Mouse (Mus musculus): ENCODE data around the gene Coq8b.

Coq8b gene

GRCm38 (mm10) chr7:27244088-27244487 is 11.3 kb downstream of the Coq8b start:
- POLR2A ChIA-PET: interaction anchor here in 3 of 4 experiments (0.9 to 5.5 kb wide), 9 partner anchors 11 to 47 kb away, joined by 3 to 34 read pairs (median 5); partner anchors contain the start of genes Coq8b (in 2 of the 3), BC024978 (in 1 of the 3), Numbl (in 1 of the 3) and Snrpa (in 1 of the 3)
- CTCF ChIA-PET: interaction anchor here in 3 of 4 experiments (0.6 to 4.3 kb wide), 16 partner anchors 8 to 463 kb away, joined by 3 to 42 read pairs (median 6); partner anchors contain the start of genes Coq8b (in 2 of the 3), Numbl (in 1 of the 3) and Rab4b (in 1 of the 3)

GRCm38 (mm10) chr7:27249146-27249545 is 16.3 kb downstream of the Coq8b start:
- POLR2A ChIA-PET: interaction anchor here in 2 of 4 experiments (0.6 to 2.4 kb wide), 8 partner anchors 9 to 36 kb away, joined by 3 to 10 read pairs (median 4); partner anchors contain the start of genes Numbl (in 2 of the 2) and Coq8b (in 1 of the 2)

GRCm38 (mm10) chr7:27249928-27250327 is 17.1 kb downstream of the Coq8b start:
- ChIA-PET CTCF (interaction anchor here in 3 of 4 experiments (0.6 to 1.7 kb wide), 12 partner anchors 17 to 60 kb away, joined by 3 to 8 read pairs (median 3); partner anchors contain the start of gene Coq8b (in 1 of the 3)), POLR2A (interaction anchor here in 3 of 4 experiments (1.2 to 2.4 kb wide), 8 partner anchors 8 to 35 kb away, joined by 3 to 10 read pairs (median 6); partner anchors contain the start of genes Coq8b (in 2 of the 3) and Numbl (in 2 of the 3))

More at GRCm38 (mm10) chr7:27249146-27249545, 16.3 kb downstream of the Coq8b start:
- CTCF ChIA-PET: interaction anchor here in 3 of 4 experiments (0.6 to 4.2 kb wide), 9 partner anchors 19 to 483 kb away, joined by 3 to 31 read pairs (median 4); no protein-coding TSS in a partner anchor

GRCm38 (mm10) chr7:27251946-27252345 is 19.1 kb downstream of the Coq8b start:
- POLR2A ChIA-PET: interaction anchor here in 3 of 4 experiments (0.5 to 1.9 kb wide), 8 partner anchors 17 to 92 kb away, joined by 3 to 6 read pairs (median 3); partner anchors contain the start of genes Snrpa (in 2 of the 3), BC024978 (in 1 of the 3) and Itpkc (in 1 of the 3)
- CTCF ChIA-PET: interaction anchor here in 2 of 4 experiments (0.8 to 8.9 kb wide), 7 partner anchors 8 to 34 kb away, joined by 3 to 85 read pairs (median 5); partner anchors contain the start of gene Coq8b (in 1 of the 2)

- ChIA-PET CTCF (interaction anchor here (0.6 to 8.9 kb wide), 36 partner anchors 9 to 1089 kb away, joined by 3 to 85 read pairs (median 4); partner anchors contain the start of genes Coq8b (in 1 of the 4) and Rab4b (in 1 of the 4)), POLR2A (interaction anchor here in 3 of 4 experiments (0.7 to 6.8 kb wide), 34 partner anchors 12 to 252 kb away, joined by 3 to 66 read pairs (median 4); partner anchors contain the start of genes Coq8b (in 3 of the 3), BC024978 (in 2 of the 3), Egln2 (in 2 of the 3) and Snrpa (in 2 of the 3))
Measured at GRCm38 (mm10) chr7:27255721-27256120, 22.9 kb downstream of the Coq8b start.

DNA sequence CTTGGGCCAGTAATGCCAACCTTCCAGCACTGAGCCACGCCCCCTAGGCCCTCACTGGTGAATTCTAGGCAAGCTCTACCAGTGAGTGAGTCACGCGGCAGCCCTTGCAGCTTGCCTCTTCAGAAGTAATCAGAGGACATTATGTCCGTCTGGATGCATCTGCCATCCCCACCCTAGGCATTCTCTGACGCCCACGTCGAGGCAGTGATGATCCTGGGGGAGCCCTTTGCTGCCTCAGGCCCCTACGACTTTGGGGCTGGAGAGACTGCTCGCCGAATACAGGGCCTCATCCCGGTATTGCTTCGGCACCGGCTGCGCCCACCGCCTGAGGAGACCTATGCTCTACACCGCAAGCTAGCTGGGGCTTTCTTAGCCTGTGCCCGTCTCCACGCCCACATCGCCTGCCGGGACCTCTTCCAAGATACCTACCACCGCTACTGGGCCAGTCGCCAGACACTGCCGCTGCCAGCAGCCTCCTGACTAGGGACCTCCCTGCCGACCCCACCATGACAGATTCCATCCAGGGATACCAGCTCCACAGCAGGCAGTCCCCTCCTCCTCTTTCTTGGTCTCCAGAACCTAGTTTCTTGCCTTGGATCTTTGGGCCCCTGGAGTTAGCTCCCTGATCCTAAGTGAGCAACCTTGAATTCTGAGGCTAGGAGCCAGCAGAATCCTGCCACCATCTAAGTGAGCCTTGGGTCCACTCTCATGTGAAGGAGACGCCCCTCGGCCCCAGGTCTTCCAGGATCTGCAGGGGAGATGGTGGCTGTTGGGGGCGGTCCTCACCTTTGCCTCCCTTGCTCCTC is 24.4 kb downstream of the Coq8b start:
- POLR2A ChIA-PET: interaction anchor here (0.5 to 6.8 kb wide), 84 partner anchors 8 to 1898 kb away, joined by 3 to 66 read pairs (median 4); partner anchors contain the start of genes BC024978 (in 3 of the 4), Coq8b (in 3 of the 4), Snrpa (in 3 of the 4) and Egln2 (in 2 of the 4)
- CTCF ChIA-PET: interaction anchor here (0.5 to 8.9 kb wide), 36 partner anchors 10 to 1606 kb away, joined by 3 to 85 read pairs (median 4); partner anchors contain the start of genes Coq8b (in 3 of the 4), Rab4b (in 2 of the 4) and Sertad1 (in 1 of the 4)

DNA sequence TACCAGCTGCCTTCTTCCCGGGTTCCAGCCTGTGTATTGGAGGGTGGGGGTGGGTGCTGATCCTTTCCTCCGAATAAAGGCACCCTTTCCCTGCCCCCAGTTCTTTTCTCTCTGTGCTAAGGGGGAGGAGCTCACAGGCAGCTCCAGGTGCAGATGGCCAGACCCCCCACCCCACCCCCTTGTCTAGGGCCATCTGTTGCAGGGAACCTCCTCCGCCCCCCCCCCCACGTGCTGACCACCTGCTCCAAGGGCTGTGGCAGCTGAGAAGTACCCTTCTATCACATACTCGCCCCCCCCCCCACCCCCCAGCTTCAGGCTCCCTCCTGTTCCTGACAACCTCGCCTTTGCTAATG is 25.0 kb downstream of the Coq8b start:
- POLR2A ChIA-PET: interaction anchor here (0.6 to 6.8 kb wide), 74 partner anchors 9 to 1897 kb away, joined by 3 to 66 read pairs (median 5); partner anchors contain the start of genes BC024978 (in 3 of the 4), Coq8b (in 3 of the 4), Snrpa (in 3 of the 4) and Egln2 (in 2 of the 4)
- CTCF ChIA-PET: interaction anchor here in 3 of 4 experiments (0.5 to 8.9 kb wide), 25 partner anchors 11 to 1607 kb away, joined by 3 to 85 read pairs (median 6); partner anchors contain the start of genes Coq8b (in 2 of the 3), Rab4b (in 2 of the 3) and Sertad1 (in 1 of the 3)

GRCm38 (mm10) chr7:27258205-27258899 is 25.5 kb downstream of the Coq8b start, which contains the start of gene Numbl:
Numbl (plus strand) TSS chr7:27258433.
- CTCF ChIA-PET: interaction anchor here in 3 of 4 experiments (0.5 to 8.9 kb wide), 24 partner anchors 11 to 1608 kb away, joined by 3 to 85 read pairs (median 6); partner anchors contain the start of genes Rab4b (in 2 of the 3) and Coq8b (in 1 of the 3)
- POLR2A ChIA-PET: interaction anchor here (0.5 to 6.8 kb wide), 74 partner anchors 9 to 1118 kb away, joined by 3 to 66 read pairs (median 4); partner anchors contain the start of genes BC024978 (in 3 of the 4), Coq8b (in 3 of the 4), Snrpa (in 3 of the 4) and Egln2 (in 2 of the 4)

- CTCF ChIA-PET: interaction anchor here (0.5 to 8.9 kb wide), 14 partner anchors 11 to 473 kb away, joined by 3 to 85 read pairs (median 4); partner anchors contain the start of genes Coq8b (in 1 of the 4) and Rab4b (in 1 of the 4)
- POLR2A ChIA-PET: interaction anchor here (0.5 to 6.8 kb wide), 39 partner anchors 8 to 174 kb away, joined by 3 to 66 read pairs (median 4); partner anchors contain the start of genes BC024978 (in 2 of the 4), Coq8b (in 2 of the 4), Shkbp1 (in 2 of the 4) and Snrpa (in 2 of the 4)
Measured at GRCm38 (mm10) chr7:27259271-27259721, 26.5 kb downstream of the Coq8b start.

GRCm38 (mm10) chr7:27259771-27260170 is 26.9 kb downstream of the Coq8b start:
- ChIA-PET CTCF (interaction anchor here (0.6 to 8.9 kb wide), 8 partner anchors 10 to 473 kb away, joined by 3 to 85 read pairs (median 4); no protein-coding TSS in a partner anchor), POLR2A (interaction anchor here (1.0 to 6.8 kb wide), 18 partner anchors 7 to 138 kb away, joined by 3 to 66 read pairs (median 3); partner anchors contain the start of gene Coq8b (in 1 of the 4))

GRCm38 (mm10) chr7:27260856-27261255 is 28.0 kb downstream of the Coq8b start:
- ChIA-PET POLR2A (interaction anchor here in 1 of 4 experiments (2.2 to 6.8 kb wide), 2 partner anchors 24 to 28 kb away, joined by 5 to 46 read pairs; partner anchors contain the start of gene Coq8b), CTCF (no interaction called here)

GRCm38 (mm10) chr7:27261888-27262287 is 29.1 kb downstream of the Coq8b start:
- POLR2A ChIA-PET: interaction anchor here in 2 of 4 experiments (0.8 to 2.2 kb wide), 4 partner anchors 9 to 29 kb away, joined by 3 to 7 read pairs (median 4); partner anchors contain the start of gene Coq8b (in 2 of the 2)
- CTCF ChIA-PET: interaction anchor here in 1 of 4 experiments (0.7 kb wide), 1 partner anchor 10 kb away, joined by 3 read pairs; no protein-coding TSS in a partner anchor

- POLR2A ChIA-PET: interaction anchor here in 2 of 4 experiments (1.0 to 6.9 kb wide), 11 partner anchors 8 to 208 kb away, joined by 3 to 66 read pairs (median 4); partner anchors contain the start of genes BC024978 (in 1 of the 2), Itpkc (in 1 of the 2), Numbl (in 1 of the 2) and Snrpa (in 1 of the 2)
- CTCF ChIA-PET: interaction anchor here (0.6 to 2.8 kb wide), 9 partner anchors 9 to 133 kb away, joined by 3 to 9 read pairs (median 5); no protein-coding TSS in a partner anchor
Measured at GRCm38 (mm10) chr7:27264761-27265160, 31.9 kb downstream of the Coq8b start.

DNA sequence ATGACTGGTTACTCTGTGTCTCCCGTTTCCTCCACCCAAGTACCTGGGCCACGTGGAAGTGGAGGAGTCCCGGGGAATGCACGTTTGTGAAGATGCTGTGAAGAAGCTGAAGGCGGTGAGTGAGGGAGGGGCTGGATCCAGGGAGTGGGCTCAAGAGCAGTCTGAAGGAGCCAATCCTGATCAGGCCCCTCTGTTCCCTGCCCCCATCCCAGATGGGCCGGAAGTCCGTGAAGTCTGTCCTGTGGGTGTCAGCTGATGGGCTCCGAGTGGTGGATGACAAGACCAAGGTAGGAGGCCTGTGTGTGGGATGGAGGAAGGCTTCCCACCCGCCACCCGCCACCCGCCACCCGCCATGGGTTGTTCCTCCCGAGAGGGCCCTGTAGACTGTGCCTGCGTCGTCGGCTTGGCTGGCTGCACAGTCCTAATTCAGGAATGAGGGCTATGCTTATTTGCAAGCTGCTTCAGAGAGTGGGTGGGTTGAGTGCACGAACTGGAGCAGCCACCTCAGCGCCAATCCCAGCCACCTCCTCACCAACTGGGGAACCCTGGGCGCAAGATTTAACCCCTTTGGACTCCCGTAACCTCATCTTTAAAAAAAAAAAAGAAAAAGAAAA is 33.8 kb downstream of the Coq8b start:
- ChIA-PET CTCF (interaction anchor here in 3 of 4 experiments (0.6 to 5.6 kb wide), 9 partner anchors 10 to 142 kb away, joined by 3 to 31 read pairs (median 6); no protein-coding TSS in a partner anchor), POLR2A (interaction anchor here in 3 of 4 experiments (0.6 to 6.9 kb wide), 30 partner anchors 8 to 1512 kb away, joined by 3 to 66 read pairs (median 6); partner anchors contain the start of genes BC024978 (in 2 of the 3), Coq8b (in 2 of the 3), Egln2 (in 2 of the 3) and Numbl (in 2 of the 3))

DNA sequence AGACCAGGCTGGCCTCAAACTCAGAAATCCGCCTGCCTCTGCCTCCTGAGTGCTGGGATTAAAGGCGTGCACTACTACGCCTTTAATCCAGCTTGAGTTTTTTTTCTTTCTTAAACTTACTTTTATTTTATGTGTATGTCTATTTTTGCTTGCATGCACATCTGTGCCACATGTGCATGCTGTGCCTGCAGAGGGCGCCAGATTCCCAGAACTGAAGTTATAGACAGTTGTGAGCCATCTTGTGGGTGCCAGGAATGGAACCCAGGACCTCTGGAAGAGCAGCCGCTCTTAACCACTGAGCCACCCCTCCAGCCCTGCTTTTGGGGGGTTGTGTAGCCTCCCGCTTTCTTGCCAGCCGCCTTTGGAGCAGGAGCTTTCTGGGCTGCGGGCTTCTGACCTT is 38.6 kb downstream of the Coq8b start:
- ChIA-PET POLR2A (interaction anchor here in 3 of 4 experiments (0.6 to 4.1 kb wide), 14 partner anchors 10 to 302 kb away, joined by 3 to 20 read pairs (median 4); partner anchors contain the start of genes Numbl (in 2 of the 3), Snrpa (in 2 of the 3), BC024978 (in 1 of the 3) and Blvrb (in 1 of the 3)), CTCF (interaction anchor here in 3 of 4 experiments (0.6 to 5.6 kb wide), 17 partner anchors 9 to 248 kb away, joined by 3 to 31 read pairs (median 4); partner anchors contain the start of gene Numbl (in 2 of the 3))

All from embryonic stem cell, embryonic (primary cell).